Mouse (Mus musculus) forebrain, embryonic 16.5 days (tissue): ENCODE measurements around the gene Csmd2. TPM values are rescaled to one million over a fixed set of nuclear protein-coding genes. Genes with fewer than 3 reads are reported as not detected.

Experiments
- ATAC-seq: fragments of 200-750 bp; cut with Nextera tagmentation; 2 replicates; pipeline ENCODE4 v1.8.0; 2017; ENCODE audit warnings: mild to moderate bottlenecking, moderate library complexity
- H3K27ac ChIP-seq: fragments of 300-500 bp; sonication (generic); 2 replicates; pipeline ENCODE4 v1.5.1; 2014; ENCODE audit warnings: low read length, control low read depth
- H3K27me3 ChIP-seq: fragments of 300-500 bp; sonication (generic); replicated peaks from 2 replicates; pipeline ENCODE4 v1.6.1; 2014; ENCODE audit warnings: low read length; ENCODE audit not compliant: control insufficient read depth, insufficient read depth
- H3K36me3 ChIP-seq: fragments of 300-500 bp; sonication (generic); 2 replicates; pipeline ENCODE4 v1.6.1; 2014; ENCODE audit not compliant: control insufficient read depth, insufficient read depth
- H3K4me1 ChIP-seq: fragments of 300-500 bp; sonication (generic); replicated peaks from 2 replicates; pipeline ENCODE4 v1.6.1; 2014; ENCODE audit warnings: low read length; ENCODE audit not compliant: control insufficient read depth, insufficient read depth
- H3K4me2 ChIP-seq: fragments of 300-500 bp; sonication (generic); 2 replicates; pipeline ENCODE4 v1.6.1; 2014; ENCODE audit warnings: mild to moderate bottlenecking, low read length, control low read depth
- H3K4me3 ChIP-seq: fragments of 300-500 bp; sonication (generic); replicated peaks from 2 replicates; pipeline ENCODE4 v1.5.1; 2014; ENCODE audit warnings: mild to moderate bottlenecking, low read length, control low read depth
- H3K9ac ChIP-seq: fragments of 300-500 bp; sonication (generic); replicated peaks from 2 replicates; pipeline ENCODE4 v1.6.1; 2014; ENCODE audit warnings: low read depth, low read length, control low read depth
- H3K9me3 ChIP-seq: fragments of 300-500 bp; sonication (generic); 2 replicates; pipeline ENCODE4 v1.6.1; 2016; ENCODE audit warnings: low read length; ENCODE audit not compliant: control insufficient read depth
- WGBS: fragments of 180-500 bp; shearing (Covaris S2); extraction: QIAGEN DNeasy Blood & Tissue Kit; methylation state at CpG from one replicate; pipeline ENCODE4 v1.1.7; 2014; 5-methylcytosine and 5-hydroxymethylcytosine counted together
- polyA plus RNA-seq: library from polyadenylated mRNA; unstranded; fragments of >200 nt; fragmentation: Nextera tagmentation; extraction: Ambion mirVana; gene quantifications from 2 replicates; pipeline ENCODE4 v1.2.1, GENCODE M21; 2015

Gene Csmd2
- polyA plus RNA-seq, 1 experiment from 2014 or later = 11.2 TPM

GRCm38 (mm10) chr4:128325511-128325910 lies 337.9 kb downstream of the Csmd2 start:
- no peaks in the 10 kb centered on the region for H3K36me3 ChIP-seq
- ATAC-seq = no peak
- H3K4me1 ChIP-seq = no peaks in the 10 kb centered on the region
- no peaks in the 10 kb centered on the region for H3K9me3 ChIP-seq
- no peak overlapping the region for H3K9ac ChIP-seq
- no peak overlapping the region for H3K27ac ChIP-seq
- no peak overlapping the region for H3K4me2 ChIP-seq
- no peaks in the 10 kb centered on the region for H3K27me3 ChIP-seq
- WGBS = 31% methylated on average over 2 of the region's 2 CpGs
- H3K4me3 ChIP-seq = no peak overlapping the region

- Histone ChIP-seq H3K4me1 (no peaks in the 10 kb centered on the region), H3K27ac (no peak overlapping the region), H3K4me2 (no peak overlapping the region), H3K36me3 (no peaks in the 10 kb centered on the region), H3K9ac (no peak overlapping the region), H3K9me3 (no peaks in the 10 kb centered on the region), H3K27me3 (no peaks in the 10 kb centered on the region), H3K4me3 (no peak overlapping the region)
- ATAC-seq = no peak
- 80% methylated on average over 4 of the region's 4 CpGs for WGBS
Measured at GRCm38 (mm10) chr4:128326755-128327154, 339.1 kb downstream of the Csmd2 start.

- Histone ChIP-seq H3K27ac (no peak overlapping the region), H3K9ac (no peak overlapping the region), H3K4me2 (no peak overlapping the region), H3K9me3 (no peaks in the 10 kb centered on the region), H3K4me1 (no peaks in the 10 kb centered on the region), H3K4me3 (no peak overlapping the region), H3K27me3 (no peaks in the 10 kb centered on the region), H3K36me3 (no peaks in the 10 kb centered on the region)
- 78% methylated on average over 6 of the region's 6 CpGs for WGBS
- no peak for ATAC-seq
Measured at GRCm38 (mm10) chr4:128327421-128327820, 339.8 kb downstream of the Csmd2 start.

DNA sequence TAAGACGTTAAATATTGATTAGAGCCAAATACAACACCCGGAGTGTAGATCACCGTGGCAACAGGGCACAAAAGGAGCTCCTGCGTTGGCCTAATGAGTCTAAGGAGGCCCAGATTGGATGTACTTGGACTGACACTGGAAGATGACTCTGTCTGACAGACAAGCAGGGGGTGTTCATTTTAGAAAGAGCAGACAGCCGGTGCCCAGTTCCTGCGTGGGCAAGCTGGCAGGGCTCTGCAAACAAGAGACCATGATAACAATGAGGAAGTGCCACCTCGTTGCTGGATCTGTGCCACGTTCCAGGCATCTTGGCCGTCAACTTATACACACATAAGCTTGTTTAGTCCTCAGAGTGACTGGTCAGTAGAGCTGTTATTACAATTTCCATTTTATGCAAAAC lies 342.9 kb downstream of the Csmd2 start:
- H3K36me3 ChIP-seq = no peaks in the 10 kb centered on the region
- no peaks in the 10 kb centered on the region for H3K27me3 ChIP-seq
- no peak overlapping the region for H3K4me2 ChIP-seq
- H3K27ac ChIP-seq = no peak overlapping the region
- H3K9ac ChIP-seq = no peak overlapping the region
- H3K9me3 ChIP-seq = no peaks in the 10 kb centered on the region
- no peak for ATAC-seq
- H3K4me3 ChIP-seq = no peak overlapping the region
- 42% methylated on average over 9 of the region's 9 CpGs for WGBS
- H3K4me1 ChIP-seq = peaks cover under 1% of the 10 kb centered on the region

DNA sequence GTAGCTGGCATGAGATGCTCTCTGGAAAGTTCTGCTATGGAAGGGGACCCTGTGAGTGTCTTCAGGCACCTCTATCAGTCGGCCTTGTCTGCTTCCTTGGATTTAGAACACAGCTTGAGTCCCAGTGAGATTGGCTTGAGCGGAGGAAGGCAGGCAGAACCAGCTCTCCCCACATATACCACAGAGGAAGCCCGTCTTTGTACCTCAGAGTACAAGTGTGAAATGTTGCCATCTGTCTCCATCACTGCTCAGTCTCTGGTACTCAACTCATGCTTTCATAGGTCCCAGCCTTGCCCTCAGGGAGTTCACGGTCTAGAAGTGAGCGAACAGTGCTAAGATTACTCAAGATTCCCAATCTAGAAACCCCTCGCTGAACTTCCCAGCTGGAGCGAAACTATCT lies 352.8 kb downstream of the Csmd2 start:
- H3K36me3 ChIP-seq = peaks cover 5% of the 10 kb centered on the region; the same call in 1 of the 2 replicates
- H3K4me2 ChIP-seq = no peak overlapping the region
- H3K9me3 ChIP-seq = no peaks in the 10 kb centered on the region
- peaks cover 12% of the 10 kb centered on the region for H3K4me1 ChIP-seq
- WGBS = 85% methylated on average over 7 of the region's 7 CpGs
- H3K27ac ChIP-seq = no peak overlapping the region
- no peak overlapping the region for H3K4me3 ChIP-seq
- no peaks in the 10 kb centered on the region for H3K27me3 ChIP-seq
- H3K9ac ChIP-seq = no peak overlapping the region
- ATAC-seq = no peak

GRCm38 (mm10) chr4:128341315-128341714 lies 353.7 kb downstream of the Csmd2 start:
- Histone ChIP-seq H3K4me1 (peaks cover 10% of the 10 kb centered on the region), H3K4me2 (no peak overlapping the region), H3K36me3 (peaks cover 5% of the 10 kb centered on the region; the same call in 1 of the 2 replicates), H3K27me3 (no peaks in the 10 kb centered on the region), H3K9me3 (no peaks in the 10 kb centered on the region), H3K4me3 (no peak overlapping the region), H3K9ac (no peak overlapping the region), H3K27ac (no peak overlapping the region)
- WGBS = 75% methylated on average over 7 of the region's 7 CpGs
- no peak for ATAC-seq

- Histone ChIP-seq H3K27me3 (no peaks in the 10 kb centered on the region), H3K9me3 (no peaks in the 10 kb centered on the region), H3K27ac (no peak overlapping the region), H3K4me1 (peaks cover 10% of the 10 kb centered on the region; the same call in 1 of the 2 replicates), H3K36me3 (peaks cover 5% of the 10 kb centered on the region; the same call in 1 of the 2 replicates), H3K4me2 (no peak overlapping the region), H3K4me3 (no peak overlapping the region), H3K9ac (no peak overlapping the region)
- ATAC-seq = no peak
- 35% methylated on average over 1 of the region's 1 CpGs for WGBS
Measured at GRCm38 (mm10) chr4:128342208-128342607, 354.6 kb downstream of the Csmd2 start.

DNA sequence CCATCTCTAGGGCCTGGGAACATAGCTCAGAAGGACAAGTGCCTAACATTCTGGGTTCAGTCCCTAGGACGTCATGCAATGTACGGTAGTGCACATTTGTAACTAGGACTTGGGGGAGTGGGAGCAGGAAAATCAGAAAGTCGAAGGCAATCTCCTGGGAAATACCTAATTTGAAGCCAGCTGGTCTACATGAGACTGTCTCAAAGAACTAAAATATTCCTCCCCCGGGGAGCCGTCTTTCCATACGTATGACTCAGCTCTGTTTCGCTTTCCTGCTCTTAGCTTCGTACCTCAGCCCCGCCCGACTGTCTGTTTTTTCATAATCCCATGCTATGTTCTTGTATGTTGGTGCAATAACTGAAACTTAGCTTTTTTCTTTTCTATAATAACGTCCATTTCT lies 371.1 kb downstream of the Csmd2 start:
- 89% methylated on average over 11 of the region's 11 CpGs for WGBS
- H3K4me2 ChIP-seq = no peak overlapping the region
- no peak overlapping the region for H3K4me3 ChIP-seq
- H3K36me3 ChIP-seq = no peaks in the 10 kb centered on the region; the same call in 1 of the 2 replicates
- ATAC-seq = no peak
- no peaks in the 10 kb centered on the region for H3K27me3 ChIP-seq
- no peak overlapping the region for H3K27ac ChIP-seq
- H3K9me3 ChIP-seq = no peaks in the 10 kb centered on the region
- H3K9ac ChIP-seq = no peak overlapping the region
- H3K4me1 ChIP-seq = no peaks in the 10 kb centered on the region

- no peaks in the 10 kb centered on the region; the same call in 1 of the 2 replicates for H3K36me3 ChIP-seq
- WGBS = 72% methylated on average over 4 of the region's 4 CpGs
- no peaks in the 10 kb centered on the region for H3K4me1 ChIP-seq
- ATAC-seq = no peak
- no peaks in the 10 kb centered on the region for H3K9me3 ChIP-seq
- H3K4me3 ChIP-seq = no peak overlapping the region
- H3K27ac ChIP-seq = no peak overlapping the region
- no peak overlapping the region for H3K4me2 ChIP-seq
- no peak overlapping the region for H3K9ac ChIP-seq
- no peaks in the 10 kb centered on the region for H3K27me3 ChIP-seq
Measured at GRCm38 (mm10) chr4:128365851-128366250, 378.2 kb downstream of the Csmd2 start.

- Histone ChIP-seq H3K36me3 (no peaks in the 10 kb centered on the region; the same call in 1 of the 2 replicates), H3K4me1 (no peaks in the 10 kb centered on the region), H3K9me3 (no peaks in the 10 kb centered on the region), H3K27ac (no peak overlapping the region), H3K4me3 (no peak overlapping the region), H3K9ac (no peak overlapping the region), H3K27me3 (no peaks in the 10 kb centered on the region), H3K4me2 (no peak overlapping the region)
- no peak for ATAC-seq
- WGBS = 91% methylated on average over 6 of the region's 6 CpGs
Measured at GRCm38 (mm10) chr4:128368088-128368487, 380.4 kb downstream of the Csmd2 start.
